ENCODE assay signal across 8 mouse cellular contexts in the genomic region with DNA sequence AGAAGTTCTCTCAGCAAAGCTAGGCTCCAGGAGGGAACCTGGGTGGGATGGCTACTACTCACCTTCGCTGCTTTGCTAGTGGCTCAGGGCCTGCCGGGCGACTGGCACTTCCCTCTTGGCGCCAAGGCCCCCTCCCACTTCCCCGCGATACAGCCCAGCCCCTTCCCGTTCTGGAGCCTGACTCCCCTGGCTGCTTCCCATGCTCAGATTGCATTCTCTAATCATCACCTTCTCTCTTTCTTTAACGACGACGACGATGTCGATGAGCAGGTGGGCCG. TPM values are rescaled to one million over a fixed set of nuclear protein-coding genes. Genes with fewer than 3 reads are reported as not detected.
DNase-seq lines count a peak whose midpoint lies in the region; ATAC-seq and TF ChIP-seq lines count a peak whose summit lies in the region.

A gene (minus strand): TSS at position 138 of the 278 bp plus-strand sequence.

- TF ChIP-seq CTCF in ES-Bruce4 (IDR thresholded peaks at IDR 0.05; ENCODE audit: low read depth, low read length), result no peak
- TF ChIP-seq CTCF in bone marrow, adult 2 months (IDR thresholded peaks at IDR 0.05; ENCODE audit: control insufficient read depth, insufficient read depth, low read length), result no peak

- 0 out of 2 replicates have a peak, but pooled peaks have one; percentile 16 for ATAC-seq in kidney, embryonic 14.5 days (ENCODE audit: low FRiP score, low TSS enrichment)

- H3K4me2 ChIP-seq in kidney, embryonic 14.5 days (replicated peaks; ENCODE audit: low read depth, low read length), result peak within 1 kb of the TSS; percentile 66

- no peak for TF ChIP-seq POLR2A in ES-Bruce4 (IDR thresholded peaks at IDR 0.05; ENCODE audit: insufficient read depth, low read length)
- TF ChIP-seq POLR2A in bone marrow, adult 2 months (IDR thresholded peaks at IDR 0.05; ENCODE audit: borderline replicate concordance, control insufficient read depth, low read depth, low read length), result no peak

- peak; percentile 45 to 65 for DNase-seq in heart, adult 9 months (ENCODE audit: low spot score in 2 of 2)
- peak; percentile 67 for DNase-seq in lung, postnatal 36 days
- DNase-seq in right cerebral cortex, adult 2 months (ENCODE audit: low spot score in 2 of 2), result no peak
- no peak for DNase-seq in left cerebral cortex, adult 18-20 months (ENCODE audit: low spot score in 2 of 2)
- DNase-seq in thymus, postnatal 25 days, result no peak

- no peaks in the 10 kb centered on the region for H3K4me1 ChIP-seq in ES-Bruce4 (ENCODE audit: control insufficient read depth, insufficient read depth, low read length)
- H3K4me1 ChIP-seq in bone marrow, adult 2 months (ENCODE audit: control insufficient read depth, insufficient read depth, low read length), result peaks cover 3% of the 10 kb centered on the region; the same call in 1 of the 2 replicates
- H3K4me1 ChIP-seq in kidney, embryonic 14.5 days (ENCODE audit: control insufficient read depth, insufficient read depth, low read length), result peaks cover 12% of the 10 kb centered on the region

- no peaks in the 10 kb centered on the region for H3K27me3 ChIP-seq in ES-Bruce4 (ENCODE audit: control insufficient read depth, insufficient read depth, low read length, poor library complexity, severe bottlenecking)
- H3K27me3 ChIP-seq in kidney, embryonic 14.5 days (ENCODE audit: control insufficient read depth, insufficient read depth, low read length), result peaks cover 7% of the 10 kb centered on the region; the same call in 1 of the 2 replicates

- H3K27ac ChIP-seq in ES-Bruce4 (ENCODE audit: insufficient read depth, low read length), result no peak within 1 kb of the TSS
- 0 out of 2 replicates have a peak within 1 kb of the TSS, but pooled peaks have one; percentile 19 for H3K27ac ChIP-seq in bone marrow, adult 2 months (ENCODE audit: control insufficient read depth, insufficient read depth, low read depth, low read length, poor library complexity)
- H3K27ac ChIP-seq in kidney, embryonic 14.5 days (ENCODE audit: low read depth, low read length), result peak within 1 kb of the TSS; percentile 76

- no peaks in the 10 kb centered on the region for H3K36me3 ChIP-seq in ES-Bruce4 (ENCODE audit: control insufficient read depth, insufficient read depth, low read length, poor library complexity, severe bottlenecking)
- H3K36me3 ChIP-seq in kidney, embryonic 14.5 days (ENCODE audit: control insufficient read depth, insufficient read depth, low read length), result no peaks in the 10 kb centered on the region

- H3K9ac ChIP-seq in ES-Bruce4 (ENCODE audit: low read depth, poor library complexity, severe bottlenecking), result no peak within 1 kb of the TSS
- peak within 1 kb of the TSS; percentile 53 for H3K9ac ChIP-seq in kidney, embryonic 14.5 days (ENCODE audit: low read depth, low read length)

- peak within 1 kb of the TSS; percentile 20 for H3K4me3 ChIP-seq in ES-Bruce4 (ENCODE audit: low read depth, low read length)
- H3K4me3 ChIP-seq in bone marrow, adult 2 months (replicated peaks; ENCODE audit: control insufficient read depth, low read depth, low read length), result no peak within 1 kb of the TSS
- H3K4me3 ChIP-seq in kidney, embryonic 14.5 days (ENCODE audit: low read length), result peak within 1 kb of the TSS; percentile 44

- TF ChIP-seq EP300 in ES-Bruce4 (IDR thresholded peaks at IDR 0.05; ENCODE audit: insufficient read depth, low read depth, low read length), result no peak

- WGBS in bone marrow, adult 2 months, result 46% methylated on average over 13 of the region's 13 CpGs
- 3% methylated on average over 13 of the region's 13 CpGs for WGBS in kidney, embryonic 14.5 days

- no peaks in the 10 kb centered on the region for H3K9me3 ChIP-seq in ES-Bruce4 (replicated peaks; ENCODE audit: control insufficient read depth, insufficient read depth, low read length, poor library complexity, severe bottlenecking)
- H3K9me3 ChIP-seq in kidney, embryonic 14.5 days (ENCODE audit: control insufficient read depth, low read length), result no peaks in the 10 kb centered on the region

RNA-seq across cellular contexts. Expression of the gene that starts here (rescaled TPM):
- polyA plus RNA-seq in ES-Bruce4 (2011; ENCODE audit: insufficient read depth, insufficient read length, low read depth, missing spikeins), result 0.30 and 1.2 TPM in 2 replicates
- polyA plus RNA-seq in bone marrow, adult 2 months (2011; ENCODE audit: insufficient read depth, insufficient read length, low replicate concordance, missing spikeins), result 2.3 and 4.7 TPM in 2 replicates
- 7.8 and 10.4 TPM in 2 replicates for polyA plus RNA-seq in kidney, embryonic 14.5 days (2014; fragmentation: Nextera tagmentation; extraction: Ambion mirVana)
- total RNA-seq in left cerebral cortex, adult 18-20 months (2021), result 1 to 10 TPM; 4.9 to 8.6 TPM

Comparison
In these comparisons a context has a peak if more than half of its experiments do, and no peak if none do; other contexts are left out.
1. DNase-seq: peak in heart, adult 9 months (2 of 2) and lung, postnatal 36 days (single experiment); none in right cerebral cortex, adult 2 months (0 of 2), left cerebral cortex, adult 18-20 months (0 of 2) and thymus, postnatal 25 days (single experiment).